Mouse (Mus musculus) lung, postnatal 0 days (tissue): ENCODE data around the gene Prss30.

Experiments
- CTCF ChIP-seq: IDR thresholded peaks from 2 replicates; pipeline ENCODE4 v1.5.1; 2016; ENCODE audit warnings: antibody characterized with exemption, mild to moderate bottlenecking
- EP300 ChIP-seq: IDR thresholded peaks from 2 replicates; pipeline ENCODE4 v1.6.1; 2016; ENCODE audit warnings: antibody characterized with exemption, mild to moderate bottlenecking, control low read depth

DNA sequence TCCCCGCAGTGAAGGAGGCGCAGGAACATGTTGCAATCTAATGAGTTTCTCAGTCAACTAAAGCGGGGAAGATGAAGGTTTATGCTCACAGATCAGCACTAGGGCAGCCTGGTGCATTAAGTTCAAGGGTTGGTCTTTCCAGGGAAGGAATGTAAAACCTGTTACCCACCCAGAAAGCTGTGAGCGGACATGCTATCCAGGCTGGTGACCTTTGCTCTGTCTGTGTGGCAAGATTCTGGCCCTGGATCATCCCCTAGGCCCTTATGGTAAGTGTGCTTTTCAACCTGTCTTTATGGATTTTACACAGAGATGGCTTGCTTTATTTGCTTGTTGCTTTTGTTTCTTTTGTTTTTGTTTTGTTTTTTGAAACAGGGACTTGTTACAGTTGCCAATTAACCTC, 3.7 kb downstream of the Prss30 start:
- no peak for TF ChIP-seq EP300
- no peak for TF ChIP-seq CTCF
